Mouse (Mus musculus): Measurements from ENCODE around the gene Msx3.

Gene Msx3

DNA sequence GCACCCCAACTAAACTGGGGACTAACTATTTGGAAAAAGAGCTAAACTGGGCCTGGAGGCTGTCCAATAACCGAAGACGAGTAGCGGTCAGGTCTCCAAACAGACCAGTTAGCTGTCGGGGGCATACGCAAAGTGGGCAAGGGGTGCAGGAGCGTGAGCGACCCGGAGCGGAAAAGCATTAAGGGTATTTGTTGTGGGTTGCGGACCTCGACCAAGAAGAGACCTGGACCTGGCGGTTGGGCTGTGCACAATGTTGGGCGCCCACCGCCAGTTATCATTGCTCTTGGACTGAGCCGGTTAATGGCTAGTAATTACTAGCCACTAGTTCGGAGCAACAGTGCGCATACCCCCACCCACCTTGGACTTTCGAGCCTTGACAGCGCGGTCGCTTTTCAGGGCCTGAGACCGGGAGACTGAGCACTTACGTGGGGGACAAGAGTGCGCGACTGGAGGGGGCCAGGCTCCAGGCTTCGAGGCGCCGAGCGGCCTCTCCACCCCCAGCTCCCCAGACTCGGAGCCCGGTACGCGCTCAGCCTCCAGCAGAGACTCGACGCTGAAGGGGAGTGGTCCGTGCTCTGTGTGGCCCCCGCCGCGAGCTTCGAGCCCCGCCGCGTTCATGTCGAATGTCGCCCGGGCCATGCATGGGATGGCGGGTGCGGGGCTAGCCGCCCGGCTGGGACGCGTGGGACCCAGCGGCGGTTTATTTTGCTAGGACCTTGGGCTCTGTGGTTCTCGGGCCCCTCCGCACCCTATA lies at the start of gene Msx3:
Msx3 (minus strand) TSS at position 729 of the 754 bp plus-strand sequence.
- DNase-seq (ENCODE audit: low spot score), result peak; percentile 51

DNA sequence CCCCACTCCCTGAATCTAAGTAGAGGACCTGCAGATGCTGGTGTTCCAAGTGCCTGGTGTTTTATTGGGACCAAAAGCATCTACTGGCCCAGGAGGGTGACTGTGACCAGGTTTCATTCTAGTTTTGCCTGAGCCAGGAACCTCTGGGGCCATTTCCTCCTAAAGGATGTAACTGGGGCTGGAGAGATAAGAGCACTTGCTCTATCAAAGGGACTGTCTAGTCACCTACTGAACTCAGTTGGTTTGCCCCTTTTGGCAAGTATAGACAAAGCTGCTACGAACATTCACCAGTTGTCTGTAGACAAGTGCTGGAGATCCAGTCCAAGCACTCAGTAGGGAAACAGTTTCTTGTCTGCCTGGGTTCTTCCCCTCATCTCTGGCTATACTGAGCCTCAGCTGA lies 49.6 kb upstream of the Msx3 start:
- DNase-seq (ENCODE audit: low spot score), result no peak

DNA sequence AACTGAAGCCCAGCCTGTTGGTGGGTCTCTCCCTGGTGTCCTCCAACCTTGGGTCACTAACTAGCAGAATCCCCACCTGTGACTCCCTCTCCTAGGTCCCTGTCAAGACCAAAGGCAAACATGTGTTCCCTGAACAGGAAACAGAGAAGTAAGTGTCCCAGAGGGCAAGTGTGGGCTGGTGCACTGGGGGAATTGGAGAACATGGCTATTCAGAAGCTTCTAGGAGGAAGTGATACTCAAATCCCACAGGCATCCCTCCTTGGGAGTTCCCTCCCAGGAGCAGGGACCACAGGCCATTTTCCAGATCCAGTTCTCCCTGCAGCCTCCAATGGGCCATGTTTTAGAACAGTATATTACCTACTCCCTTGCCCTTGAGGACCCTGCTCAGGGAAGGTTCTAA lies 47.2 kb upstream of the Msx3 start:
- no peak for DNase-seq (ENCODE audit: low spot score)

DNA sequence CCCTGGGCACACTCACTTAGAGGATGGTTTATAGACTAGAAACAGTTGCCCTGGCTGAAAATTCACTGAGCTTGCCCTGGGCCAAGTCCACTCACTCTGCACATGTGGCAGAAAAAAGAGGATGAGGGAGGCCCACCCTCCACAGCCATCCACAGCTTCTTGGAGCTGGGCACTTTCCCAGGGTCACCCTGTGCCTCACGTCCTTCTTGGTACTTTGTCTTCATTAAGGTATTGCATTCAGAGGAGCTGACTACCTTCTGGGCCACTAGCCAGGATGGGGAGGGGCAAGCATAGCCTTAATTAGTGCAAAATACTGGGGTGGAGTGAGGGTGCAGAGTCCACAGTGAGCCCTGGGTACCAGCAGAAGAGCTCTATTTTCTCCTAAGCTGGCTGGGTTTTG lies 46.7 kb upstream of the Msx3 start:
- no peak for DNase-seq (ENCODE audit: low spot score)

DNA sequence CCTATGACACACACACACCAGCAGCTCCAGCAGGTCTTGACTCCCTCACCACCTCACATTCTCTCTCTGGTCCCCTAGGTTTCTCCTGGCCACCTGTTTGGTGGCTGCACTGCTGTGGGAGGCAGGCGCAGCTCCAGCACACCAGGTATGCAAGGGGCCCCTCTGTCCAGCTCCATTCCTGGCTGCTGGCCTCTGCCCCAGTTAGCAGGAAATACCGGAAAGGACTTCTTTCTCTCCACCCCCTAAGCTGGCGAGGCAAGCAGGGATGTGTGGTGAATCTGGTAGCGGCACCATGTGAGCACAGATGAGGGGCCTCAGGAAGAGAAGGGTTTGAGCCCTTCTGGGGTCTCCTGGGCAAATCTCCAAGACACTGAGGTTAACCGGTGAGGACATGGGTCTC lies 46.1 kb upstream of the Msx3 start:
- DNase-seq (ENCODE audit: low spot score), result no peak

DNA sequence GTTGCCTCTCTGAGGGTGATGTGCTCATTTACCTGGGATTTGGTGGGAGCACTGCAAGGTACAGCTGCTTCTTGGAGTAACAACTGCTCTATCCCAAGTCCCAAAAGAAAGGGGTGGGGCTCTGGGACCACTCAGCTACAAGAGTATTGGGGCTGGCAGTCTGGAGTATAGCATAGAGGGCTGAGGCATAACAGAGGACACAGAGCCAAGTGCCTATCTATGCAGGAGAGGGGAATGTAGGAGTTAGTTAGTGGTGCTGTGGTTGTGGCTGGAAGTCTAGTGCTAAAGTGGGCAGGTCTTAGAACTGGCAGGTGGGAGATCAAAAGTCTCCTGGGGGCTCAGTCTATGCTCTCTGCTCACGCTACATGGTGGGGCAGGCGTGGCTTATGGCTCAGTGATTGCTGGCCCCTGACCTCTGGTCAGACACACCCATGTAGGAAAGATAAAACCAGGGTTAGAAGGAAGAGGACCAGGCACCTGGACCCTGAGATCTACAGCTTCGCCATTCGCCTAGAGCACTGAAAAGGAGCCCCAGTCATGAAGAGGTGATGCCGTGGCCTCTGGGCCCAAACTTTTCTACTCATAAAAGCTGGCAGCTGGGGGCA lies 44.1 kb upstream of the Msx3 start, which contains the start of gene Prap1:
Prap1 (plus strand) TSS at position 472 of the 605 bp plus-strand sequence.
- DNase-seq (ENCODE audit: low spot score), result no peak

DNA sequence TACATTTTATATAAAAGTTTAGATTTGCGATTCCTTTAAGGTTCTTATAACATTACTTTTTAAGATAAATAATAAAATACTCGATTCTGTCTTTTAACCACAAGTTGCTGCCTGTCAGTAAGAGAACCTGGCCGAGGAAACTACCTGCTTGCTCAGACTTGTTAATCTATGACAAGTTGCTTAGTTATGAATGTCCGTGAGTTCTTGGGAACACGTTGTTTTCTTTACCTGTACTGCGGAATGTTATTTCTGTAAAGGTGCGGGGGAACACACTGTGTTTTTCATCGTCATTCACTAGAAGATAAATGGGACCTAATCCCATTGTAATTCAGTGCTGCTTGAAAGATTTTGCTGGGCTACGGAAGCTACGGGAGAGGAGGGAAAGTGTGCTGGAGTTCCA lies 41.7 kb upstream of the Msx3 start:
- DNase-seq (ENCODE audit: low spot score), result no peak

DNA sequence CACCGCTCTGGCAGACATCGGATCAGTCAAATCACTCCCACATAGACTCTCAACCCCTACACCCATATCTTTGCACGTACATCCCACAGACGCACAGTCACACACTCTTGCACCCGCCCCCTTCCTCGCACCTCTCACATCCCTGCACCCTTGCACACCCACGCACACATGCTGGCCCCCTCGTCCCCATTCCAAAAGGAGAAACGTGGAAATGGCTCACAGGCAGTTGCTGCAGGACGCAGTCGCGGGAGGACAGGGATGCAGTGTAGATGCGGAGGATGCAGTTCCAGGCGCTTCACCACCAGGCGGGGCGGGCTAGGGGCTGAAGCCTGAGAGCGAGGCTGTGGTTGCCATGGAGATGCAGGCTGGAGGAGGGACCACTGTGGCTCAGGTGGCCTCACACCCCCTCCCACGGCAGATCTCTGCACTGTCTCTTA lies 33.4 kb upstream of the Msx3 start, which contains the start of gene Caly:
Caly (minus strand) TSS at position 307 of the 437 bp plus-strand sequence.
- peak; percentile 86 for DNase-seq (ENCODE audit: low spot score)

DNA sequence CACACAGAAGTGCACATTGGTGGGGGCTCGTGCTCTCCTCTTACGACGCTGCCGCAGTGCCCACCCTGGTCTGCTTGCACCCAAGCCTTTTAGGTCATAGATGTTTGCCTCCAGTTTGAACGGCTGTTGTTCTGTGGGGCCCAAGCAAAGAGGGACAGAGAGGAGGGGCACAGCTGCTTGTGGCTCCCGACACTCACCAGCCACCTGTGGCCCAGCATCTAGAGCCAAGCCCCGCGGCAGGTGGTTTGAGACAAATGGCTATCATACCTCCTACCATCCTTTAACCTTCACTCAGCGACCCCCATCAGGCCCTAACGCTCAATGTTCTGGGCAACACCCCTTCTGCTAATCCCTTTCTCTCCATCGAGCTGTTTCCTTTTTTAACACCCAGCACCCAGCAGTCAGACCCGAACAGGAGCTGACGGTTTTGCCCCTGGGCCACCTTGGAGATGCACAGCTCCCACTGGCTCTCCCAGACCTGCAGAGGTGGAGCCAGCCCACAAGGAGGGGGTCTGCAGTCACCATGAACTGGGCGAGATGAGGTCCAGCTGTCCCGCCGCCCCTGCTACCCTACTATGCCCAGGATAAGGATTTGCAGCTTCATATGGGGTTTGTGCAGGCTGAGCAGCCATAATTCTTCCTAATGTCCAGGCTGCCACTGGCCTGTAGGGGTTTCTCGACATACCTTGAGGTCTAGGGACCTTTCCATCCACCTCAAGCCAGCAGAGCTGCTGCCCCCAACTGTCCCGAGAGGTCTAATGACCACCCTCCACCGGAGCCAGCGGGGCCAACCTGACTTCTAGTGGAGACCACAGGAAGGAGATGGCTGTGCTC lies 32.7 kb upstream of the Msx3 start:
- DNase-seq (ENCODE audit: low spot score), result no peak

DNA sequence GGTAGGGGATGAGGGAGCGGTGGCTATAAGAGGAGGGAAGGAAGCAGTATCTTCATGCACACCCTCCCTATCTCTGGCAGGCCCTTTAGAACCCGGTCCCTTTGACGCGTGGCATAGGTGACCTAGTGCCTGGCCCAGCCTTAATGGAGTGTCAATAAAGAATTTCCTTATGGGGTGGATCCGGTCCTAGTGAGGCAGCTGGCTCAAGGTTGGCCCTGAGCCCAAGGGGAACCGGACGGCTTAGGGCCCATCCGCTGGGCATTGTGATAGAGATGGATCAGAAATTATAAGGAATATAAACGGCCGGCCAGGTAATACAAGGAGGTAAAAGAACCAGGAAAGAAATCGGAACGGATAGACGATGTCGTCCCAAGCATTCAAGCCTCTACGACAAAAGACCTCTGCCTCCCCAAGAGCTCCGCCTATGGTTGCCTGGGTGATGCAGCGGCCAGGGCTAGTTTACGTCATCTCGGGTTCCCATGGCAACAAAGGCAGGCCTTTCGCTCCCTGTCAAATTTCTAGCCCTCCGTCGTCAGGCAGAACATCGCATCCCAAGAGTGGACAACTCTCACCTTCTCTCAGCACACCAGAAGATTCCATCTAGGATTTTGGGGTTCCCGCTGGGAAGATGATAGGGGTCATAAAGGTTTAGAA lies 31.7 kb upstream of the Msx3 start:
- peak; percentile 95 for DNase-seq (ENCODE audit: low spot score)

DNA sequence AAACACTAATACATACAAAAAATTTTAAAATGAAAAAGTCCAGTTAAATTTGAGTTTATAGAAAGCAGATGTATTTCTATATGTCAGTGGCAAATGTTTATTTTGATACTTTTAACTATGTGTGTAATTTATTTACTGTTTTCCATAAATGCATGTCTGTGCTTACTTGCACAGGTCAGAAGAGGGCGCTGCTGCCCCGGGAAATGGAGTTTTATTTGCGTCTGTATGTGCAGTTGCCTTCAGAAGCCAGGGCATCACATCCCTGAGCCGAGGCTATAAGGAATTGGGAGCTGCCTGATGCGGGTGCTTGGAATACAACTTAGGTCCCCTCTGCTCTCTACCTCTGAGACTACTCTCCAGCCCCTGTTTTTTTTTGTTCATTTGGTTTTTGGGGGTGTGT lies 29.8 kb upstream of the Msx3 start:
- DNase-seq (ENCODE audit: low spot score), result peak; percentile 87

DNA sequence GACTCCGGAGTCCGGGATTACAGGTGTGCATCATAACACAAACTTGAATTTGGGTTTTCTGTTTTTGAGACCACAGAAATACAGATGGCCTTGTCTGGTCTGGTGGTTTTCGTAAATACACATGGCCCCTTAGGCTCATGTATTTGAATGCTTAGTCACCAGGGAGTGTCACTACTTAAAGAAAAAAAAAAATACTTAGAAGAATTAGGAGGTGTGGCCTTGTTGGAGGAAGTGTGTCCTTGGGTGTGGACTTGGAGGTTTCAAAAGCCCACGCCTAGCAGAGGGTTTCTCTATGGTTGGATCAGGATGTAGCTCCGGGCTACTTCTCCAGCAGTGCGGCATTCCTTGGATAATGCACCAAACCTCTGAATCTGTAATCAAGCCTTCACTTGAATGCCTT lies 28.8 kb upstream of the Msx3 start:
- DNase-seq (ENCODE audit: low spot score), result no peak

DNA sequence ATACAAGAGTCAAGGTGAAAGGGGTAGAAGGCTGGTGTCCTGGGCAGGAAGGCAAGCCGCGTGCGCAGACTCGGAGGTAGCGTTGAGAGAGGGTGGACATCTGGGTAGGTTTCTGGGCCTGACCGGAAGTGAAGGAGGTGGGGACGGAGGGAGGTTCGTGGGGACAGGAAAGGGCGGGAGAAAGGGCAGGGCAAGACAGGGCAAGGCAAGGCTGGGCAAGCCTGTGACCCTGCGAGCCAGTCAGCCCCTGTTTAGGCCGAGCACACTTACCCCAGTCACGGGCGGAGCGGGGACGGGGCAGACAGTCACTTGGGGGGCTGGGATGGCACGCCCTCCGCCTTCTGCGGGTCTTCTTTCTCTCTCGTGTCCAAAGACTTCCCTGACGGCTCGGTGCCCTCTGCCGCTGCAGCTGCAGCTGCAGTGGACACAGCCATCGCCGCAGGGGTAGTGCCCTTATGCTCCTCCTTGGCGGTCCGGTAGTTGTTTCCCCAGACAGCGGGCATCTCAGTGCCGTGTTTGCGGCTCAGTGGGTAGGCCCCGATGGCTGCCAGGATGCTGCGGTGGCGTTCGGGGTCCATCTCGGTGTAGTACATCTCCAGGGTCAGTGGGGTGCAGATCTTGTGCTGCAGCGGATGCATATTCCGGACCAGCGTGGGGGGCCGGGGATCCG lies 21.3 kb upstream of the Msx3 start:
- DNase-seq (ENCODE audit: low spot score), result peak; percentile 40

DNA sequence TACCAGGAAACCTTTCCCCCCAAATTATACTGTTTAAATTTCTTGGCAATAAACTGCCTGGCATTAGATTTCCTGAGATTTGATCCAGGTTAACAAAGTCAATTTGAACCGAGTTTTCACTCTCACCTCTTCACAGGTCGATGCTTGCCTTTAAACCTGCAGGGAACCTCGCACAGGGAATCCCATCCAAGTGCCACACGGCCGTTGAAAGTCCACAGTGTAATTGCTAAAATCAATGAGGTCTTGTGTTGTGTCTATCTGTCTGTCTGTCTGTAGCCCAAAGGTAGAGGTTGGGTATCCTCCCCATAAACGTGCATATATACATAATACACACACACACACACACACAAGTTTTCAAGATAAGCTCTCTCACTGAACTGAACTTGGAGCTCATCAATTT lies 18.5 kb upstream of the Msx3 start:
- no peak for DNase-seq (ENCODE audit: low spot score)

DNA sequence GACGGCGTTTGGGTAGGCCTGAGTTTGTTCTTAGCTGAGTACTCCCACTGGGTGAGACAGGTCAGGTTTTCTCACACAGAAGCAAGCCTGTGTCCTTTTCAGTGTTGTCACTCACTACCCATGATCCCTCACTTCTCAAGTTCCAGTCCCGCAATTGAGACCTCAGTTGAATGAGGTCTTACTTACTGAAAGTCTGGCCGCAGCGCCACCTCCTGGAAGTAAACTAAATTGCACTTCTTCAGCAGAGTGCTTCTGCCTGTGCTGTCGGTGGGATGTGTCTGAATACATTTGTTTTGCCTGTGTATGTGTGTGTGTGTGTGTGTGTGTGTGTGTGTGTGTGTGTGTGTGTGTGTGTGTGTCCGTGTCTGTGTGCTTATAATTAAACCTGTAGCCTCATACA lies 14.2 kb upstream of the Msx3 start:
- peak; percentile 91 for DNase-seq (ENCODE audit: low spot score)

DNA sequence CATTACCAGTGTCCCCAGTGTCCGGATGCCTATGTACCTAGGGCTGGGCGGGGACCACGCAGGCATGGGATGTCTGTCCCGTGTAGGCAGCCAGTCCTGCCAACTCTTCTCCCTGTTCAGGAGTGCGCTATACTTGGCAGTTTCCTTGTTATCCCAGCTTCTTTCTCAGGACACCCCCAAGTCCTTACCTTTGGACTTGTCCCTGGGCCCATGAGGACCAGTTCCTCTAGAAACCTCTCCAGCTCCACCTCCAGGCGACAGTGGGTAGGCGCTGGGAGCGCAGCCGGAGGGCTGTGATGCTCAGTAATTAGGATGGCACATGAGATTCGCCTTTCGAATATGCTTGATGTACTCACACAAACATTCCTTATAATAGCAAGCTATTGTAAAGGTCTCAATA lies 13.4 kb upstream of the Msx3 start:
- peak; percentile 66 for DNase-seq (ENCODE audit: low spot score)

DNA sequence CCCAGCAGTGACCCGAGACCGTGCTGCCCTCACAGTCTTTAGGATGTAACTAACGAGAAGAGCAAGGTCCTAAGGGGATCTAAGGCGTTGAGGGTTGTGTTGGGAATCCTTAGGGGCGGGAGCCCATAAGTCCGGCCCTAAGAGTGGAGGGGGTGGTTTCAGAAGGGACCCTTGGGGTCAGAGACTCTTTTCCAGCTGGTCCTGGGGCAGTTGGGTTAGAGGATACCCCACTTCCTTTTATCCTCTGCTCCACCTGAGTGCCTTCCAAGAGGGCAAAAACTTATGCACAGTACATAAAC lies 12.9 kb upstream of the Msx3 start:
- no peak for DNase-seq (ENCODE audit: low spot score)

DNA sequence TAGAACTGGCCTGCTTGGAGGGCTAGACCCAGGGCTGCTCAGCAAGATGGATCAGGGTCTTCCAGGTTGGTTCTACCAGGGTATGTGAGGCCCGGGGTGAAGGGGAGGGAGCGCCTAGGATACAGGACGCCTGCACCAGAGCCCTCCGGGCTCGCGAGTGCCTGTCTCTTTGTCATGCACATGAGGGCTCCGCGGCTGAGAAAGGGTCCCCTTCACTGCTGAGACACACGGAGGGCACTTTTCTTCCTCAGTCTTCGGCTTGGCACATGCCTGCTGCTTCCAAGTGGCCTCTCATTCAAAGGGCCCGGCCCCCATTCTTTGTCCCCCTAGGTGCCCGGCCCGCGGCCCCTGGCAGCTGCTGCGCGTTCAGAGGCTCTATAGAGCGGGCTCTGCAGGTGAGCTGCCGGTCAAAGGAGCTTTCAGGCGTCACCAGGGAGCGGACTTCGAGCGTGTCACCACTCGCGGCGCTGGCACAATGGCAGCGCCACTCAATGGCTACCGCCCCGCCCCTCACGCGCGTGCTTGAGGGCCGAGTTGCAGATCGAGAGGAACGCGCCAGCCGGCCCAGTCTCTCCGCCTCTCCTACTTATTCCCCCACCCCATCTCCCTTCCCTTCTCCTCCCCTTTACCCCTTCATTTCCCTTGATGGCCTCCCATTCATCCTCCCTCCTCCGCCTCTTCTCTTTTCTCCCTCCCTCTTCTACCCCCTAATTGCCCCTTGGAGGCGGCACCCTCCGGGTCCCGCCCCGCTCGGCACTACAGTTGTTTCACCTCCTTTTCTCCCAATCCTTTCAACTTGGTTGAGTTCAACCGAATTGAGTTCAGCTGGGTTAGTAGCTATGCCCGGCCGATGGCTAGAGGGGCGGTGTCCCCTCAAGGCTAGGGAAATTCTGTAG lies 12.3 kb upstream of the Msx3 start:
- peak; percentile 86 for DNase-seq (ENCODE audit: low spot score)

DNA sequence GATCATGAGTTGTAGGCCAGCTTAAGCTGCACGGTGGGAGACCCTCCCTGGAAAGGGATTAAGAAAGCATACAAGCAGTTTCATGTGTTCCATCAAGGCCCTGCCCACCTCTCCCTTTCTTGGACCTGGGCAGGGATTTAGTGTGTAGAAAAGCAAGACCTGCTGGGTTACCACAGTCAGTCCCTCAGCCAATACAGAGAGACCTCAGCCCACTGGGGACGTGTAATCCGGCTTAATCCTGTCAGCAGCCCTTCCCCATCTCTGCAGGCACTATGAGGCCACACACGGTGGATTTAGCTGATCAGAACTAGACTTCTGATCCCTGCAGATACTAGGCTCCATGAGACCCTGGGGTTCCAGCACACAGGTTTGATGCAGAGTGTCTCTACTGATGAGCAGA lies 10.7 kb upstream of the Msx3 start:
- peak; percentile 31 for DNase-seq (ENCODE audit: low spot score)

DNA sequence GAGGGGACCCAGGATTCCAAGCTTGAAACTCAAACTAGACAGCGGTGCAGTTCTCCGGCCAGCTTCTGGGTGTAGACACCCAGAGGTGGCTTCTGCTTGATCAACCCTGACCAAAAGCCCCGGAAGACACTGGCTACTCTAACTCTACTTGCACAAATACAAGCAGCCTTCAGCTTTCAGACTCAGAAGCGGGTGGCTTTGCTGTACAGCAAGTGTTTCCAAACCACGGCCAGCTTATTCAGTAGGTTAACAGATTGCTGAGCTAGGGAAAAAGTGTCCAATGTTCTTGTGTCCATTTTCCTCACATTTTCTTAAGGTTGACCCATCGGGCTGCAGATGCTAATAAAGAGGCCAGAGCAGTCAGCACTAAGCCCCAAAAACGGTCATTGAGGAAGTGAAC lies 9.6 kb upstream of the Msx3 start:
- no peak for DNase-seq (ENCODE audit: low spot score)
